Mouse (Mus musculus) ES-E14 (cell line): ENCODE results near the gene Radil. TPM values are rescaled to one million over a fixed set of nuclear protein-coding genes. Genes with fewer than 3 reads are reported as not detected.

ENCODE experiments used
- DNase-seq: peaks from one replicate; pipeline ENCODE4 v3.0.0-alpha.2; 2013; ENCODE audit warnings: low read depth, low spot score
- H3K27ac ChIP-seq: 2 replicates; pipeline ENCODE4 v1.5.1; 2012; ENCODE audit warnings: low read depth, mild to moderate bottlenecking, low read length, moderate library complexity, mixed read lengths; ENCODE audit not compliant: poor library complexity, insufficient read depth, severe bottlenecking
- H3K36me3 ChIP-seq: 2 replicates; pipeline ENCODE4 v1.6.1; 2012; ENCODE audit warnings: mild to moderate bottlenecking, low read length, moderate library complexity, mixed read lengths; ENCODE audit not compliant: control insufficient read depth, poor library complexity, insufficient read depth, severe bottlenecking
- H3K4me1 ChIP-seq, 2 experiments: fragments of 150-350 bp in 1 of 2; sonication (generic) in 1 of 2; 2 replicates each; pipeline ENCODE4 v1.6.1; 2012; ENCODE audit warnings: low read length in 2 of 2, mild to moderate bottlenecking in 1 of 2, mixed read lengths in 1 of 2; ENCODE audit not compliant: control insufficient read depth in 2 of 2, insufficient read depth in 2 of 2, poor library complexity in 1 of 2
- H3K4me3 ChIP-seq, 2 experiments: fragments of 150-350 bp in 1 of 2; sonication (generic) in 1 of 2; 2 replicates each; pipeline ENCODE4 v1.5.1; 2012; ENCODE audit warnings: low read length in 2 of 2, low read depth in 1 of 2, mild to moderate bottlenecking in 1 of 2, mixed read lengths in 1 of 2; ENCODE audit not compliant: insufficient read depth in 1 of 2, poor library complexity in 1 of 2, severe bottlenecking in 1 of 2
- H3K9ac ChIP-seq: 2 replicates; pipeline ENCODE4 v1.6.1; 2012; ENCODE audit warnings: low read depth, mild to moderate bottlenecking, low read length, mixed read lengths; ENCODE audit not compliant: poor library complexity, insufficient read depth, severe bottlenecking
- H3K9me3 ChIP-seq: fragments of 150-350 bp; sonication (generic); 2 replicates; pipeline ENCODE4 v1.6.1; 2012; ENCODE audit warnings: low read depth, mild to moderate bottlenecking, low read length; ENCODE audit not compliant: control insufficient read depth, insufficient read depth
- CHD2 ChIP-seq: IDR thresholded peaks from 2 replicates; pipeline ENCODE4 v1.6.1; 2014; ENCODE audit warnings: mild to moderate bottlenecking, low read depth, low read length, inconsistent platforms
- HCFC1 ChIP-seq: IDR thresholded peaks from 2 replicates; pipeline ENCODE4 v1.6.1; 2012; ENCODE audit warnings: low read length, inconsistent platforms, borderline replicate concordance; ENCODE audit not compliant: insufficient read depth
- MAFK ChIP-seq: IDR thresholded peaks from 2 replicates; pipeline ENCODE4 v1.6.1; 2014; ENCODE audit warnings: mild to moderate bottlenecking, low read depth, low read length, inconsistent platforms; ENCODE audit not compliant: insufficient read depth
- ZC3H11A ChIP-seq: IDR thresholded peaks from 2 replicates; pipeline ENCODE4 v1.6.1; 2012; ENCODE audit warnings: low read depth, mild to moderate bottlenecking, inconsistent platforms, low read length, borderline replicate concordance
- ZNF384 ChIP-seq: IDR thresholded peaks from 2 replicates; pipeline ENCODE4 v1.6.1; 2012; ENCODE audit warnings: low read depth, low read length, inconsistent platforms
- in situ Hi-C, 2 experiments: fragments of 600-800 bp; cut with MboI; formaldehyde crosslinking; loops; one replicate each; pipeline ENCODE4 v1.15.1; 2025; ENCODE audit warnings: low sequenced_read_pairs in 2 of 2, inconsistent platforms in 1 of 2; ENCODE audit not compliant: unreplicated experiment in 2 of 2
- total RNA-seq: library from RNA; depleted of rRNA; stranded (reverse); fragments of 300-350 nt; gene quantifications from 2 replicates; pipeline ENCODE4 v1.2.3, GENCODE M21; 2012

The Radil gene
- total RNA-seq, 1 experiment = 6.2 TPM

GRCm38 (mm10) chr5:142473696-142474095 lies 77.2 kb downstream of the Radil start:
- no peak for TF ChIP-seq HCFC1
- TF ChIP-seq ZC3H11A = no peak
- TF ChIP-seq CHD2 = no peak
- no peak for TF ChIP-seq ZNF384
- TF ChIP-seq MAFK = no peak
- no peak overlapping the region for H3K9ac ChIP-seq
- peaks cover 34% of the 10 kb centered on the region for H3K36me3 ChIP-seq
- peaks cover 0 to 26% of the 10 kb centered on the region in 2 experiments; a peak in 2 of 4 replicates for H3K4me1 ChIP-seq
- no peaks in the 10 kb centered on the region; the same call in 1 of the 2 replicates for H3K9me3 ChIP-seq
- in situ Hi-C loops = no loop called here
- no peak overlapping the region for H3K27ac ChIP-seq
- no peak for DNase-seq
- no peak overlapping the region for H3K4me3 ChIP-seq

GRCm38 (mm10) chr5:142469796-142470195 lies 81.1 kb downstream of the Radil start:
- in situ Hi-C loops = no loop called here
- H3K27ac ChIP-seq = no peak overlapping the region
- DNase-seq = no peak
- H3K36me3 ChIP-seq = peaks cover 51% of the 10 kb centered on the region
- H3K9me3 ChIP-seq = no peaks in the 10 kb centered on the region; the same call in 1 of the 2 replicates
- no peak for TF ChIP-seq HCFC1
- TF ChIP-seq CHD2 = no peak
- no peak for TF ChIP-seq ZC3H11A
- TF ChIP-seq ZNF384 = no peak
- TF ChIP-seq MAFK = no peak
- 0 out of 2 replicates have a peak overlapping the region, but pooled peaks have one; percentile 17 for H3K9ac ChIP-seq
- no peak overlapping the region for H3K4me3 ChIP-seq
- peaks cover 0 to 7% of the 10 kb centered on the region in 2 experiments; a peak in 3 of 4 replicates for H3K4me1 ChIP-seq

- Histone ChIP-seq H3K4me1 (peaks cover 0 to 3% of the 10 kb centered on the region in 2 experiments; a peak in 3 of 4 replicates), H3K9me3 (no peaks in the 10 kb centered on the region; the same call in 1 of the 2 replicates), H3K27ac (no peak overlapping the region), H3K9ac (no peak overlapping the region), H3K36me3 (peaks cover 47% of the 10 kb centered on the region), H3K4me3 (no peak overlapping the region)
- in situ Hi-C loops = no loop called here
- no peak for DNase-seq
- TF ChIP-seq HCFC1 (no peak), MAFK (no peak), ZNF384 (no peak), ZC3H11A (no peak), CHD2 (no peak)
These were observed 82.5 kb downstream of the Radil start for GRCm38 (mm10) chr5:142468375-142468774.

GRCm38 (mm10) chr5:142463461-142464454 lies 87.1 kb downstream of the Radil start, which contains the start of gene Ap5z1:
TSS of gene Ap5z1 (plus strand) at chr5:142463944.
- Histone ChIP-seq H3K4me3 (peak within 1 kb of the TSS; percentile 87 to 91), H3K9me3 (no peaks in the 10 kb centered on the region), H3K36me3 (peaks cover 21% of the 10 kb centered on the region), H3K9ac (peak within 1 kb of the TSS; percentile 92), H3K27ac (peak within 1 kb of the TSS; percentile 25; the same call in 1 of the 2 replicates), H3K4me1 (peaks cover 0 to 3% of the 10 kb centered on the region in 2 experiments; a peak in 3 of 4 replicates)
- in situ Hi-C loops = no loop called here
- no peak for TF ChIP-seq ZC3H11A
- TF ChIP-seq HCFC1 = peak; percentile 64; the same call in 1 of the 2 replicates
- peak; percentile 95 for DNase-seq
